Mouse (Mus musculus) neural tube, embryonic 12.5 days (tissue): ENCODE measurements around the gene Adamts5. TPM values are rescaled to one million over a fixed set of nuclear protein-coding genes. Genes with fewer than 3 reads are reported as not detected.

Source experiments
- ATAC-seq: fragments of 200-750 bp; cut with Nextera tagmentation; 2 replicates; pipeline ENCODE4 v1.8.0; 2017; ENCODE audit warnings: low read depth, mild to moderate bottlenecking, moderate TSS enrichment, moderate library complexity; ENCODE audit not compliant: low FRiP score
- H3K27ac ChIP-seq: fragments of 300-500 bp; sonication (generic); 2 replicates; pipeline ENCODE4 v1.5.1; 2016
- H3K27me3 ChIP-seq: fragments of 300-500 bp; sonication (generic); replicated peaks from 2 replicates; pipeline ENCODE4 v1.6.1; 2016; ENCODE audit warnings: mild to moderate bottlenecking
- H3K36me3 ChIP-seq: fragments of 300-500 bp; sonication (generic); 2 replicates; pipeline ENCODE4 v1.6.1; 2016; ENCODE audit warnings: mild to moderate bottlenecking
- H3K4me1 ChIP-seq: fragments of 300-500 bp; sonication (generic); 2 replicates; pipeline ENCODE4 v1.6.1; 2016
- H3K4me2 ChIP-seq: fragments of 300-500 bp; sonication (generic); replicated peaks from 2 replicates; pipeline ENCODE4 v1.6.1; 2016; ENCODE audit warnings: mild to moderate bottlenecking
- H3K4me3 ChIP-seq: fragments of 300-500 bp; sonication (generic); 2 replicates; pipeline ENCODE4 v1.5.1; 2016
- H3K9ac ChIP-seq: fragments of 300-500 bp; sonication (generic); 2 replicates; pipeline ENCODE4 v1.6.1; 2016; ENCODE audit warnings: mild to moderate bottlenecking
- H3K9me3 ChIP-seq: fragments of 300-500 bp; sonication (generic); 2 replicates; pipeline ENCODE4 v1.6.1; 2016; ENCODE audit warnings: mild to moderate bottlenecking
- WGBS: fragments of 180-500 bp; shearing (Covaris S2); methylation state at CpG from one replicate; pipeline ENCODE4 v1.1.7; 2016; 5-methylcytosine and 5-hydroxymethylcytosine counted together
- polyA plus RNA-seq: library from polyadenylated mRNA; unstranded; fragments of >200 nt; fragmentation: Nextera tagmentation; extraction: Ambion mirVana; gene quantifications from 2 replicates; pipeline ENCODE4 v1.2.1, GENCODE M21; 2016

Gene Adamts5
- polyA plus RNA-seq: 3.1 and 3.4 TPM in 2 replicates

- 5% methylated on average over 13 of the region's 13 CpGs for WGBS
- H3K36me3 ChIP-seq: no peaks in the 10 kb centered on the region
- no peaks in the 10 kb centered on the region for H3K9me3 ChIP-seq
- ATAC-seq: peak; percentile 30
- peaks cover 16% of the 10 kb centered on the region for H3K4me1 ChIP-seq
- peak within 1 kb of the TSS; percentile 58 for H3K9ac ChIP-seq
- peak within 1 kb of the TSS; percentile 57 for H3K4me3 ChIP-seq
- H3K27me3 ChIP-seq: peaks cover 6% of the 10 kb centered on the region
- no peak within 1 kb of the TSS for H3K27ac ChIP-seq
- peak within 1 kb of the TSS; percentile 97 for H3K4me2 ChIP-seq
Observed at GRCm38 (mm10) chr16:85901581-85901910, at the start of gene Adamts5. Gene Adamts5, minus strand, starts transcription at chr16:85901828.

- Histone ChIP-seq H3K27ac (no peak overlapping the region), H3K27me3 (no peaks in the 10 kb centered on the region), H3K9ac (no peak overlapping the region), H3K4me2 (no peak overlapping the region), H3K4me1 (no peaks in the 10 kb centered on the region), H3K36me3 (no peaks in the 10 kb centered on the region), H3K4me3 (no peak overlapping the region), H3K9me3 (no peaks in the 10 kb centered on the region)
- 89% methylated on average over 2 of the region's 2 CpGs for WGBS
- ATAC-seq: no peak
Observed at GRCm38 (mm10) chr16:85950356-85950755, 48.7 kb upstream of the Adamts5 start.

GRCm38 (mm10) chr16:85926004-85926403 lies 24.4 kb upstream of the Adamts5 start:
- Histone ChIP-seq H3K4me3 (no peak overlapping the region), H3K9me3 (no peaks in the 10 kb centered on the region), H3K4me1 (no peaks in the 10 kb centered on the region), H3K27me3 (no peaks in the 10 kb centered on the region), H3K9ac (no peak overlapping the region), H3K27ac (no peak overlapping the region), H3K4me2 (no peak overlapping the region), H3K36me3 (no peaks in the 10 kb centered on the region)
- ATAC-seq: no peak
- WGBS: 82% methylated on average over 5 of the region's 5 CpGs

- H3K27me3 ChIP-seq: no peaks in the 10 kb centered on the region
- no peak for ATAC-seq
- H3K36me3 ChIP-seq: no peaks in the 10 kb centered on the region
- no peak overlapping the region for H3K4me3 ChIP-seq
- no peaks in the 10 kb centered on the region for H3K4me1 ChIP-seq
- WGBS: 84% methylated on average over 1 of the region's 1 CpGs
- H3K27ac ChIP-seq: no peak overlapping the region
- H3K9me3 ChIP-seq: no peaks in the 10 kb centered on the region
- no peak overlapping the region for H3K4me2 ChIP-seq
- H3K9ac ChIP-seq: no peak overlapping the region
Observed at GRCm38 (mm10) chr16:85922454-85922853, 20.8 kb upstream of the Adamts5 start.

- Histone ChIP-seq H3K9me3 (no peaks in the 10 kb centered on the region), H3K9ac (no peak overlapping the region), H3K4me3 (no peak overlapping the region), H3K4me1 (no peaks in the 10 kb centered on the region), H3K27ac (no peak overlapping the region), H3K27me3 (no peaks in the 10 kb centered on the region), H3K4me2 (no peak overlapping the region), H3K36me3 (no peaks in the 10 kb centered on the region)
- WGBS: 82% methylated on average over 4 of the region's 4 CpGs
- ATAC-seq: no peak
Observed at GRCm38 (mm10) chr16:85920122-85920521, 18.5 kb upstream of the Adamts5 start.

- Histone ChIP-seq H3K4me2 (peak overlapping the region; percentile 97), H3K27me3 (peaks cover 6% of the 10 kb centered on the region), H3K4me1 (peaks cover 16% of the 10 kb centered on the region), H3K4me3 (peak overlapping the region; percentile 57), H3K9ac (peak overlapping the region; percentile 58), H3K9me3 (no peaks in the 10 kb centered on the region), H3K36me3 (no peaks in the 10 kb centered on the region), H3K27ac (no peak overlapping the region)
- peak; percentile 68 for ATAC-seq
- under 1% methylated on average over 51 of the region's 51 CpGs for WGBS
Observed at GRCm38 (mm10) chr16:85900702-85901580, 687 bp downstream of the Adamts5 start.

GRCm38 (mm10) chr16:85899790-85900587 lies 1.6 kb downstream of the Adamts5 start:
- Histone ChIP-seq H3K9ac (peak overlapping the region; percentile 58), H3K4me2 (peak overlapping the region; percentile 97), H3K9me3 (no peaks in the 10 kb centered on the region), H3K4me1 (peaks cover 16% of the 10 kb centered on the region), H3K27ac (peak overlapping the region; percentile 37; the same call in 1 of the 2 replicates), H3K36me3 (no peaks in the 10 kb centered on the region), H3K4me3 (peak overlapping the region; percentile 57), H3K27me3 (peaks cover 6% of the 10 kb centered on the region)
- WGBS: under 1% methylated on average over 45 of the region's 45 CpGs
- ATAC-seq: peak; percentile 66

GRCm38 (mm10) chr16:85899301-85899721 lies 2.3 kb downstream of the Adamts5 start:
- Histone ChIP-seq H3K4me2 (peak overlapping the region; percentile 97), H3K9ac (peak overlapping the region; percentile 58), H3K4me1 (peaks cover 16% of the 10 kb centered on the region), H3K27me3 (peaks cover 6% of the 10 kb centered on the region), H3K9me3 (no peaks in the 10 kb centered on the region), H3K4me3 (peak overlapping the region; percentile 57), H3K36me3 (no peaks in the 10 kb centered on the region), H3K27ac (no peak overlapping the region)
- WGBS: 17% methylated on average over 25 of the region's 25 CpGs
- peak; percentile 41 for ATAC-seq

- WGBS: 86% methylated on average over 10 of the region's 10 CpGs
- Histone ChIP-seq H3K27ac (no peak overlapping the region), H3K9me3 (no peaks in the 10 kb centered on the region), H3K9ac (no peak overlapping the region), H3K4me1 (peaks cover 16% of the 10 kb centered on the region), H3K4me2 (peak overlapping the region; percentile 97), H3K4me3 (peak overlapping the region; percentile 57; the same call in 1 of the 2 replicates), H3K36me3 (no peaks in the 10 kb centered on the region), H3K27me3 (peaks cover 6% of the 10 kb centered on the region)
- ATAC-seq: no peak
Observed at GRCm38 (mm10) chr16:85898816-85899215, 2.8 kb downstream of the Adamts5 start.

GRCm38 (mm10) chr16:85898391-85898790 lies 3.2 kb downstream of the Adamts5 start:
- no peak overlapping the region for H3K27ac ChIP-seq
- peaks cover 6% of the 10 kb centered on the region for H3K27me3 ChIP-seq
- H3K4me2 ChIP-seq: peak overlapping the region; percentile 97
- H3K4me3 ChIP-seq: no peak overlapping the region
- 76% methylated on average over 4 of the region's 4 CpGs for whole genome bisulfite sequencing
- H3K36me3 ChIP-seq: no peaks in the 10 kb centered on the region
- no peak overlapping the region for H3K9ac ChIP-seq
- no peak for ATAC-seq
- H3K9me3 ChIP-seq: no peaks in the 10 kb centered on the region
- peaks cover 16% of the 10 kb centered on the region for H3K4me1 ChIP-seq

GRCm38 (mm10) chr16:85897854-85898253 lies 3.8 kb downstream of the Adamts5 start:
- H3K9me3 ChIP-seq: no peaks in the 10 kb centered on the region
- H3K9ac ChIP-seq: no peak overlapping the region
- no peaks in the 10 kb centered on the region for H3K36me3 ChIP-seq
- peaks cover 6% of the 10 kb centered on the region for H3K27me3 ChIP-seq
- WGBS: 95% methylated on average over 3 of the region's 3 CpGs
- peak overlapping the region; percentile 3; the same call in 1 of the 2 replicates for H3K4me3 ChIP-seq
- peak overlapping the region; percentile 97 for H3K4me2 ChIP-seq
- no peak overlapping the region for H3K27ac ChIP-seq
- no peak for ATAC-seq
- H3K4me1 ChIP-seq: peaks cover 16% of the 10 kb centered on the region

- Histone ChIP-seq H3K9me3 (no peaks in the 10 kb centered on the region), H3K27me3 (no peaks in the 10 kb centered on the region; the same call in none of the 2 replicates), H3K4me2 (no peak overlapping the region), H3K36me3 (no peaks in the 10 kb centered on the region), H3K4me3 (no peak overlapping the region), H3K4me1 (peaks cover 8% of the 10 kb centered on the region), H3K9ac (no peak overlapping the region), H3K27ac (no peak overlapping the region)
- 77% methylated on average over 4 of the region's 4 CpGs for WGBS
- ATAC-seq: no peak
Observed at GRCm38 (mm10) chr16:85895948-85896347, 5.7 kb downstream of the Adamts5 start.
